ENCODE assay signal across 8 mouse cellular contexts in genomic region chr10:83360356-83360755, GRCm38 (mm10). TPM values are rescaled to one million over a fixed set of nuclear protein-coding genes. Genes with fewer than 3 reads are reported as not detected.
DNase-seq lines count a peak whose midpoint lies in the region; ATAC-seq and TF ChIP-seq lines count a peak whose summit lies in the region.

No protein-coding gene starts in this region.

- under 1% methylated on average over 40 of the region's 40 CpGs for WGBS in embryonic facial prominence, embryonic 11.5 days
- WGBS in hindbrain, postnatal 0 days: under 1% methylated on average over 40 of the region's 40 CpGs
- under 1% methylated on average over 36 of the region's 40 CpGs for whole genome bisulfite sequencing in midbrain, embryonic 16.5 days

- no peaks in the 10 kb centered on the region for H3K9me3 ChIP-seq in embryonic facial prominence, embryonic 11.5 days (replicated peaks; ENCODE audit: control insufficient read depth, low read length)
- no peaks in the 10 kb centered on the region for H3K9me3 ChIP-seq in hindbrain, postnatal 0 days (ENCODE audit: low read length)
- no peaks in the 10 kb centered on the region for H3K9me3 ChIP-seq in midbrain, embryonic 16.5 days (replicated peaks; ENCODE audit: control insufficient read depth, low read length, poor library complexity, severe bottlenecking)

- no peaks in the 10 kb centered on the region for H3K4me1 ChIP-seq in embryonic facial prominence, embryonic 11.5 days (ENCODE audit: control insufficient read depth, insufficient read depth, low read length)
- no peaks in the 10 kb centered on the region for H3K4me1 ChIP-seq in hindbrain, postnatal 0 days (ENCODE audit: insufficient read depth, low read length)
- H3K4me1 ChIP-seq in midbrain, embryonic 16.5 days (ENCODE audit: control insufficient read depth, insufficient read depth, low read length): peaks cover 12% of the 10 kb centered on the region

- TF ChIP-seq CTCF in layer of hippocampus, adult 2 months (conservative IDR thresholded peaks at IDR 0.05): no peak
- TF ChIP-seq CTCF in hindbrain, postnatal 0 days (IDR thresholded peaks at IDR 0.05; ENCODE audit: low read depth): no peak

- H3K27me3 ChIP-seq in embryonic facial prominence, embryonic 11.5 days (ENCODE audit: control insufficient read depth, insufficient read depth, low read length): no peaks in the 10 kb centered on the region
- no peaks in the 10 kb centered on the region for H3K27me3 ChIP-seq in hindbrain, postnatal 0 days (ENCODE audit: insufficient read depth, low read length)
- no peaks in the 10 kb centered on the region for H3K27me3 ChIP-seq in midbrain, embryonic 16.5 days (ENCODE audit: control insufficient read depth, insufficient read depth, low read depth, low read length)

- no peak for DNase-seq in layer of hippocampus, adult 2 months (ENCODE audit: low spot score in 2 of 2)
- no peak for DNase-seq in layer of hippocampus, adult 8-10 months (ENCODE audit: low spot score in 2 of 2)
- no peak for DNase-seq in embryonic facial prominence, embryonic 11.5 days (ENCODE audit: low spot score)
- DNase-seq in hindbrain, postnatal 0 days (ENCODE audit: low spot score): peak; percentile 26
- DNase-seq in left cerebral cortex, postnatal 4 days: no peak
- no peak for DNase-seq in thymus, postnatal 4 days
- DNase-seq in cerebellum, postnatal 25 days: no peak

- intact Hi-C loops in left cerebral cortex, postnatal 4 days (cut with DNase I): loop anchor here (5.0 to 10.0 kb wide), 2 partner anchors 134 to 167 kb away; no protein-coding TSS in a partner anchor

- peak overlapping the region; percentile 56 for H3K4me2 ChIP-seq in embryonic facial prominence, embryonic 11.5 days (ENCODE audit: low read depth, low read length)
- H3K4me2 ChIP-seq in hindbrain, postnatal 0 days (ENCODE audit: low read depth, low read length): peak overlapping the region; percentile 87
- H3K4me2 ChIP-seq in midbrain, embryonic 16.5 days (ENCODE audit: low read length): peak overlapping the region; percentile 86

- peak; percentile 50; the same call in 1 of the 2 replicates for ATAC-seq in embryonic facial prominence, embryonic 11.5 days (replicated peaks; ENCODE audit: insufficient number of reproducible peaks, low FRiP score, low TSS enrichment, low read depth)
- ATAC-seq in hindbrain, postnatal 0 days: peak; percentile 82; the same call in 1 of the 2 replicates
- peak; percentile 84 for ATAC-seq in midbrain, embryonic 16.5 days

- H3K36me3 ChIP-seq in embryonic facial prominence, embryonic 11.5 days (replicated peaks; ENCODE audit: control insufficient read depth, insufficient read depth, low read depth, low read length): no peaks in the 10 kb centered on the region; the same call in 1 of the 2 replicates
- peaks cover 17% of the 10 kb centered on the region for H3K36me3 ChIP-seq in hindbrain, postnatal 0 days (ENCODE audit: insufficient read depth, low read length)
- H3K36me3 ChIP-seq in midbrain, embryonic 16.5 days (ENCODE audit: control insufficient read depth, insufficient read depth, low read length): peaks cover 10% of the 10 kb centered on the region

- H3K4me3 ChIP-seq in layer of hippocampus, adult 2 months: peak overlapping the region; percentile 64
- H3K4me3 ChIP-seq in embryonic facial prominence, embryonic 11.5 days (ENCODE audit: low read depth, low read length): peak overlapping the region; percentile 82
- peak overlapping the region; percentile 83 for H3K4me3 ChIP-seq in hindbrain, postnatal 0 days (ENCODE audit: low read length)
- H3K4me3 ChIP-seq in midbrain, embryonic 16.5 days (ENCODE audit: low read depth, low read length): peak overlapping the region; percentile 94

- peak overlapping the region; percentile 91 for H3K27ac ChIP-seq in layer of hippocampus, adult 2 months
- H3K27ac ChIP-seq in embryonic facial prominence, embryonic 11.5 days (replicated peaks; ENCODE audit: low read depth, low read length): peak overlapping the region; percentile 57; the same call in 1 of the 2 replicates
- peak overlapping the region; percentile 74 for H3K27ac ChIP-seq in hindbrain, postnatal 0 days
- H3K27ac ChIP-seq in midbrain, embryonic 16.5 days (ENCODE audit: low read length): peak overlapping the region; percentile 73

- H3K9ac ChIP-seq in embryonic facial prominence, embryonic 11.5 days (replicated peaks; ENCODE audit: low read length): peak overlapping the region; percentile 73
- H3K9ac ChIP-seq in hindbrain, postnatal 0 days (replicated peaks; ENCODE audit: low read length): peak overlapping the region; percentile 68
- H3K9ac ChIP-seq in midbrain, embryonic 16.5 days (ENCODE audit: low read depth, low read length): peak overlapping the region; percentile 86

RNA-seq across cellular contexts. Expression of gene D10Wsu102e, which starts 0.3 kb away (rescaled TPM):
- 1 to 10 TPM; 3.1 to 3.9 TPM for total RNA-seq in layer of hippocampus, adult 2 months (2021)
- total RNA-seq in layer of hippocampus, adult 8-10 months (2022): 1 to 10 TPM; 2.9 to 3.5 (median 3.3) TPM
- 0.89 and 1.00 TPM in 2 replicates for polyA plus RNA-seq in embryonic facial prominence, embryonic 11.5 days (2014; fragmentation: Nextera tagmentation; extraction: Ambion mirVana)
- total RNA-seq in hindbrain, postnatal 0 days (2014; rRNA removed): 2.1 and 2.2 TPM in 2 replicates
- 0.60 and 0.61 TPM in 2 replicates for polyA plus RNA-seq in hindbrain, postnatal 0 days (2015; fragmentation: Nextera tagmentation; extraction: Ambion mirVana)
- 0.79 and 0.93 TPM in 2 replicates for polyA plus RNA-seq in midbrain, embryonic 16.5 days (2015; fragmentation: Nextera tagmentation; extraction: Ambion mirVana)
- 1 to 10 TPM; 4.1 to 5.3 TPM for total RNA-seq in left cerebral cortex, postnatal 4 days (2021)

RNA-seq across cellular contexts. Expression of gene Slc41a2, which starts 22.7 kb away (rescaled TPM):
- 10 to 100 TPM; 21.6 to 23.2 TPM for total RNA-seq in layer of hippocampus, adult 2 months (2021)
- total RNA-seq in layer of hippocampus, adult 8-10 months (2022): 10 to 100 TPM; 22.7 to 29.9 (median 24.5) TPM
- 0.52 and 0.81 TPM in 2 replicates for polyA plus RNA-seq in embryonic facial prominence, embryonic 11.5 days (2014; fragmentation: Nextera tagmentation; extraction: Ambion mirVana)
- 29.8 and 43.1 TPM in 2 replicates for total RNA-seq in hindbrain, postnatal 0 days (2014; rRNA removed)
- polyA plus RNA-seq in hindbrain, postnatal 0 days (2015; fragmentation: Nextera tagmentation; extraction: Ambion mirVana): 10.3 and 10.8 TPM in 2 replicates
- 10.9 and 11.6 TPM in 2 replicates for polyA plus RNA-seq in midbrain, embryonic 16.5 days (2015; fragmentation: Nextera tagmentation; extraction: Ambion mirVana)
- total RNA-seq in left cerebral cortex, postnatal 4 days (2021): 10 to 100 TPM; 32.5 to 38.7 TPM
